Mouse (Mus musculus): ENCODE data around the gene Art5. TPM values are rescaled to one million over a fixed set of nuclear protein-coding genes. Genes with fewer than 3 reads are reported as not detected.
A peak's percentile ranks its signal among the peaks of the same experiment; 100 is the strongest.

Gene Art5
- total and polyA plus RNA-seq, 2 experiments from 2014 or later = 0.23 to 0.49 TPM

DNA sequence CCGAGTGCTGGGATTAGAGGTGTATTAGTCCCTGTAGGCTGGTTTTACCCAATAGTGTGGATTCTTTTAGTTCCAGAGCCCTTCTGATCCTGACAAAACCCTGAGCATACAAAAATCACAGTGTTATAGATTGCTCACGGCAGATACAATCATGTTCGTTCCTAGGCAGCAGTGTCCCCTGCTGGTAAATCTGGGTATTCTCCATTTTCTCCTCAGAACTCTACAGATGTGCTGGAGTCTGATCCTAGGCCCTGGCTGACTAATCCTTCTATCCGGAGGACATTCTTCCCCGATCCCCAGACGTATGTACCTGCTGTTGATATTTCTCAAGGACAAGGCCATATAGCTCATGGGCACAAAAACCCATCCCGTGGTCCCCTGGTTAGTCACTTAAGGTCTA, 30.8 kb downstream of the Art5 start:
- peak; percentile 77 for TF ChIP-seq CTCF (IDR thresholded peaks at IDR 0.05)
- Histone ChIP-seq H3K4me2 (ENCODE audit: low read depth, low read length, poor library complexity, severe bottlenecking) (no peak overlapping the region), H3K9me3 (ENCODE audit: low read length) (no peaks in the 10 kb centered on the region), H3K27me3 (ENCODE audit: insufficient read depth, low read length) (no peaks in the 10 kb centered on the region), H3K27ac (ENCODE audit: low read depth, low read length) (no peak overlapping the region), H3K4me1 (ENCODE audit: insufficient read depth, low read length) (no peaks in the 10 kb centered on the region), H3K36me3 (ENCODE audit: insufficient read depth, low read length) (peaks cover 56% of the 10 kb centered on the region), H3K9ac (replicated peaks; ENCODE audit: low read length, poor library complexity, severe bottlenecking) (no peak overlapping the region), H3K4me3 (ENCODE audit: low read depth, low read length) (no peak overlapping the region)
- 75% methylated on average over 7 of the region's 7 CpGs for WGBS
- DNase-seq (ENCODE audit: low spot score) = peak; percentile 52
- ATAC-seq (ENCODE audit: low FRiP score) = no peak

DNA sequence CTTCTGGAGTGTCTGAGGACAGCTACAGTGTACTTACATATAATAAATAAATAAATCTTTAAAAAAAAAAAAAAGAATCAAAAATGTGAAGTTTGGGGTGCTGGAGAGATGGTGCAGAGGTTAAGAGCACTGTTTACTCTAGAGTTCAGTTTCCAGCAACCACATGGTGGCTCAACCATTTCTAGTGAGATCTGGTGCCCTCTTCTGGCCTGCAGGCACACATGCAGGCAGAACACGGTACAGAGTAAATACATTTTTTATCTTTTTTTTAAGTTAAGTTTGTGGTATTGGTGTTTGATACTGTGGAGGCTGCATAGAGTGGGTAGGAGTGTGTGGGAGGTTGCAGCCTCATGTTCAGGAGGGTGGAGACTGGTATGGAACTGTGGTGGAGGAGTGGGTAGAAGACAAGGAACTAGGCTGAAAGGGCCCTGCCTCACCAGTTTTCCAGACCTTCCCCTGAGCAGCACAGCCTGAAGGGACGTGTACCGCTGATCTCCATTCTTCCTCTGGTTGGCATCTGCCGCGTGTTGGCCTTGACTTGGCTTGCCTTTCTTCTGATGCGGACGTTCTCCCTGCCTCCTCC, 32.5 kb downstream of the Art5 start:
- Histone ChIP-seq H3K4me3 (ENCODE audit: low read depth, low read length) (no peak overlapping the region), H3K9me3 (ENCODE audit: low read length) (no peaks in the 10 kb centered on the region), H3K27ac (ENCODE audit: low read depth, low read length) (no peak overlapping the region), H3K4me1 (ENCODE audit: insufficient read depth, low read length) (no peaks in the 10 kb centered on the region), H3K9ac (replicated peaks; ENCODE audit: low read length, poor library complexity, severe bottlenecking) (no peak overlapping the region), H3K4me2 (ENCODE audit: low read depth, low read length, poor library complexity, severe bottlenecking) (no peak overlapping the region), H3K27me3 (ENCODE audit: insufficient read depth, low read length) (no peaks in the 10 kb centered on the region), H3K36me3 (ENCODE audit: insufficient read depth, low read length) (peaks cover 53% of the 10 kb centered on the region)
- ATAC-seq (ENCODE audit: low FRiP score) = 0 out of 2 replicates have a peak, but pooled peaks have one; percentile 7
- TF ChIP-seq CTCF (IDR thresholded peaks at IDR 0.05) = peak; percentile 68
- WGBS = 83% methylated on average over 7 of the region's 7 CpGs
- DNase-seq (ENCODE audit: low spot score) = no peak

DNA sequence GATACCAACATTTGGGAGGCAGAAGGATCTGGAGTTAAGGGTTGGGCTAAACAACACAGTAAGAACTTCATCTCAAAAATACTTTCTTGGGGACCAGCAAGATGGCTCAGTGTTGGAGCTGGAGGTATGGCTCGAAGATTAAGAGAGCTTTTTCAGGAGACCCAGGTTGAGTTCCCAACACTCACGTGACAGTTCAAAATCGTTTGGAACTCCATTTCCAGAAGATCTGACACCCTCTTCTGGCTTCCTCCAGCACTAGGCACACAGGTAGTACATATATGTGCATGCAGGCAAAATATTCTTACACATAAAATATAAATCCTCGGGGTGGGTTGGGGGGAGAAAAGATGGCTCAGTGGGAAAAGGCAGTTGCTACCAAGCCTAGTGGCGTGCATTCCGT, 42.9 kb downstream of the Art5 start:
- Histone ChIP-seq H3K4me1 (ENCODE audit: insufficient read depth, low read length) (peaks cover 8% of the 10 kb centered on the region; the same call in 1 of the 2 replicates), H3K36me3 (ENCODE audit: insufficient read depth, low read length) (no peaks in the 10 kb centered on the region), H3K4me2 (ENCODE audit: low read depth, low read length, poor library complexity, severe bottlenecking) (peak overlapping the region; percentile 51), H3K4me3 (ENCODE audit: low read depth, low read length) (peak overlapping the region; percentile 64), H3K27me3 (ENCODE audit: insufficient read depth, low read length) (no peaks in the 10 kb centered on the region), H3K27ac (ENCODE audit: low read depth, low read length) (no peak overlapping the region), H3K9ac (replicated peaks; ENCODE audit: low read length, poor library complexity, severe bottlenecking) (no peak overlapping the region; the same call in 1 of the 2 replicates), H3K9me3 (ENCODE audit: low read length) (no peaks in the 10 kb centered on the region)
- 77% methylated on average over 6 of the region's 6 CpGs for WGBS
- TF ChIP-seq CTCF (IDR thresholded peaks at IDR 0.05) = no peak
- no peak for ATAC-seq (ENCODE audit: low FRiP score)
- DNase-seq (ENCODE audit: low spot score) = no peak

DNA sequence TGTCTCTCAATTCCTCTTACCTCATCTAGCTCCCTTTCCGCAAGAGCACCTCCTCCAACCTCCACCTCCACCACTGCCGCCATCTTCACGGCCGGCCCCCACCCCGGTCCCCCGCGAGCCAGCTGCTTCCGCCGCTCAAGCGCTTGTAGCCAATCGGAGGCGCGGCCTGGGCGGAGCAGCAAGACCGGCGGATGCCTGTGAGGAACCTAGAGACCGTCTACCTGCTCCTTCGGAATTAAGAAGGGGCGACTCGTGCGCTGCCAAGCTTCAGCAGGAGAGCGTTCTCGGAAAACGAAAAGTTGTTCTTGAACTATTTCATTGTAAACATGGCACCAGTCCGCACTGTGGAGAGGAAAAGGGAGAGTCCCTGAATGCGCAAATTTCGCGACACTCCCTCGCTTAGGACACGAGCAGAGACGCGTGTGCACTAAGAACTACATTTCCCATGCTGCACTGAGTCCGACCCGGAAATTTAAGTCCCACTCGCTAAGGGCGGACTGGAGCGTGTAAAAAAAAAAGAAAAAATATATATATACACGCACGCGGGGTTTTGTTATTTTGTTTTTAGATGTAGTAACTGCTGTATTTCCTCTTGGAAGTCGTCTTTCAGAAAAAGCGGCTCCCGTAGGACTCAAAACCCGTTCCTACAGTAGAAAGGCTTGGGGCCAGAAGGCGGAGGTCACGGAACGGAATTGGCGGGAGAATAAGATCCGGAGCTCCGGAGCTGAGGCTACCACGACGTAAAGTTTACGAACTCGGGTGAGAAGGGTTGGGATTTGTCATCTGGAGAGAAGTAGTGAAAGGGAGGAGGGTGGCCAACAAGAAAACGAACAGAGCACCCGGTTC, 44.0 kb downstream of the Art5 start, which contains the start of the genes Rnf121, Xndc1 and Xntrpc:
Gene Rnf121, minus strand, starts transcription at position 424 of the 846 bp plus-strand sequence.
Gene Xndc1, plus strand, starts transcription at position 466 of the 846 bp plus-strand sequence.
Gene Xntrpc, plus strand, starts transcription at position 668 of the 846 bp plus-strand sequence.
- no peaks in the 10 kb centered on the region for H3K36me3 ChIP-seq (ENCODE audit: insufficient read depth, low read length)
- no peaks in the 10 kb centered on the region for H3K27me3 ChIP-seq (ENCODE audit: insufficient read depth, low read length)
- ATAC-seq (ENCODE audit: low FRiP score) (peak; percentile 99), DNase-seq (ENCODE audit: low spot score) (peak; percentile 95)
- peak within 1 kb of the TSS; percentile 63 for H3K4me2 ChIP-seq (ENCODE audit: low read depth, low read length, poor library complexity, severe bottlenecking)
- H3K9ac ChIP-seq (replicated peaks; ENCODE audit: low read length, poor library complexity, severe bottlenecking) = peak within 1 kb of the TSS; percentile 77
- H3K4me1 ChIP-seq (ENCODE audit: insufficient read depth, low read length) = peaks cover 8% of the 10 kb centered on the region; the same call in 1 of the 2 replicates
- no peak for TF ChIP-seq CTCF (IDR thresholded peaks at IDR 0.05)
- peak within 1 kb of the TSS; percentile 83 for H3K27ac ChIP-seq (ENCODE audit: low read depth, low read length)
- peak within 1 kb of the TSS; percentile 64 for H3K4me3 ChIP-seq (ENCODE audit: low read depth, low read length)
- WGBS = under 1% methylated on average over 56 of the region's 56 CpGs
- H3K9me3 ChIP-seq (ENCODE audit: low read length) = no peaks in the 10 kb centered on the region

DNA sequence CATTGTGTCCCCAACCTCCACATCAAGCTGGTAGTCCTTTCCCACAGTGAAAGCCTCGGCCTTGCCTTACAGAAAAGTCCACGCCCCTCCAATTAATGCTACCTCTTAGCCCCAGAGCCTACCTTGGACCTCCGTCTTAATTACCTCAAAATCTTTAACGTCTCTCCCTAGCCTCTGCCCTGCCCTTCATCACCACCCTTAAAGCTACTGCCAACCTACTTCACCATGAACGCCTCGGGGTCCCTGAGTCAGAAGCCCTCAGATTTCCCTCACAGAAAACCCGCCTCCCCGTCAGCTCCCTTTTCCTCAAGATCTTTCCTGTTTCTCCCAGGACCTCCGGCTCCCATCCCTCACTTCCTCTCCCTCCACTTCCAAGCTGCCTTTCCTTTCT, 44.6 kb downstream of the Art5 start:
- Histone ChIP-seq H3K9me3 (ENCODE audit: low read length) (no peaks in the 10 kb centered on the region), H3K36me3 (ENCODE audit: insufficient read depth, low read length) (no peaks in the 10 kb centered on the region), H3K4me3 (ENCODE audit: low read depth, low read length) (peak overlapping the region; percentile 64), H3K4me2 (ENCODE audit: low read depth, low read length, poor library complexity, severe bottlenecking) (peak overlapping the region; percentile 63), H3K27me3 (ENCODE audit: insufficient read depth, low read length) (no peaks in the 10 kb centered on the region), H3K27ac (ENCODE audit: low read depth, low read length) (peak overlapping the region; percentile 83), H3K4me1 (ENCODE audit: insufficient read depth, low read length) (peaks cover 8% of the 10 kb centered on the region; the same call in 1 of the 2 replicates), H3K9ac (replicated peaks; ENCODE audit: low read length, poor library complexity, severe bottlenecking) (peak overlapping the region; percentile 77)
- ATAC-seq (ENCODE audit: low FRiP score) = peak; percentile 50
- DNase-seq (ENCODE audit: low spot score) = peak; percentile 21
- under 1% methylated on average over 9 of the region's 9 CpGs for WGBS
- TF ChIP-seq CTCF (IDR thresholded peaks at IDR 0.05) = no peak

Measured in midbrain, postnatal 0 days (tissue).